Mouse (Mus musculus): Measurements from ENCODE around the gene Ubqln1.

DNA sequence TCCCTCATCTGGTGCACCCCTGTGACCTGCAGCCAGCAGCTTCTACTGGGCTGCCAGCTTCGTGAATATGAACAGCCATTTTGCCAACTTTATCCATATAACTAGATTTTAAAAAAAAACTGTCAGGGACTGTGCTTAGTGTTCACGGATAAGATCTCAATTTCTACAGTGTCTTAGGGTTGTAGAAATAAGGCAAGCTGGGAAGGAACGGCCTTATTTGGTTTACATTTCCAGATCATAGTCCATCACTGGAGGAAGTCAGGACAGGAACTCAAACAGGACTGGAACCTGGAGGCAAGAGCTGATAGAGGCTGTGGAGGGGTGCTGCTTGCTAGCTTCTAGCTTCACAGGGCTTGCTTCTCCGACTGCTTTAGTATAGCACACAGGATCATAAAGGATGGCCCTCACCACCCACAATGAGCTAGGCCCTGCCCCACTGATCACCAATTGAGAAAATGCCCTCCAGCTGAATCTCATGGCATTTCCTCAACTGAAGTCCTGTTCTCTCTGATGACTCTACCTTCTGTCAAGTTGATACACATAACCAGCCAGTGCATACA is 85.7 kb downstream of the Ubqln1 start:
- no peak for TF ChIP-seq CTCF (IDR thresholded peaks at IDR 0.05; ENCODE audit: extremely low read depth, insufficient read depth, low read length)
- TF ChIP-seq POLR2A (IDR thresholded peaks at IDR 0.05; ENCODE audit: extremely low read depth, insufficient read depth, low read length) = no peak
